Mouse (Mus musculus) hindbrain, embryonic 15.5 days (tissue): ENCODE measurements around the gene Olfr1393. TPM values are rescaled to one million over a fixed set of nuclear protein-coding genes. Genes with fewer than 3 reads are reported as not detected.

Source experiments
- ATAC-seq: fragments of 200-750 bp; cut with Nextera tagmentation; 2 replicates; pipeline ENCODE4 v1.8.0; 2017; ENCODE audit warnings: low read depth, moderate number of reproducible peaks, moderate TSS enrichment; ENCODE audit not compliant: low FRiP score
- H3K27ac ChIP-seq: fragments of 300-500 bp; sonication (generic); replicated peaks from 2 replicates; pipeline ENCODE4 v1.5.1; 2015; ENCODE audit warnings: mild to moderate bottlenecking, inconsistent platforms
- H3K27me3 ChIP-seq: fragments of 300-500 bp; sonication (generic); 2 replicates; pipeline ENCODE4 v1.6.1; 2015; ENCODE audit warnings: control low read depth, inconsistent platforms
- H3K36me3 ChIP-seq: fragments of 300-500 bp; sonication (generic); 2 replicates; pipeline ENCODE4 v1.6.1; 2015; ENCODE audit warnings: control low read depth, inconsistent platforms
- H3K4me1 ChIP-seq: fragments of 300-500 bp; sonication (generic); replicated peaks from 2 replicates; pipeline ENCODE4 v1.6.1; 2015; ENCODE audit warnings: control low read depth, inconsistent platforms
- H3K4me2 ChIP-seq: fragments of 300-500 bp; sonication (generic); 2 replicates; pipeline ENCODE4 v1.6.1; 2015; ENCODE audit warnings: moderate library complexity, mild to moderate bottlenecking, inconsistent platforms
- H3K4me3 ChIP-seq: fragments of 300-500 bp; sonication (generic); 2 replicates; pipeline ENCODE4 v1.5.1; 2015; ENCODE audit warnings: mild to moderate bottlenecking, inconsistent platforms
- H3K9ac ChIP-seq: fragments of 300-500 bp; sonication (generic); 2 replicates; pipeline ENCODE4 v1.6.1; 2015; ENCODE audit warnings: inconsistent platforms
- H3K9me3 ChIP-seq: fragments of 300-500 bp; sonication (generic); 2 replicates; pipeline ENCODE4 v1.6.1; 2016; ENCODE audit warnings: control low read depth, inconsistent platforms
- WGBS: fragments of 180-500 bp; shearing (Covaris S2); methylation state at CpG from one replicate; pipeline ENCODE4 v1.1.7; 2015; 5-methylcytosine and 5-hydroxymethylcytosine counted together
- polyA plus RNA-seq: library from polyadenylated mRNA; unstranded; fragments of >200 nt; fragmentation: Nextera tagmentation; extraction: Ambion mirVana; gene quantifications from 2 replicates; pipeline ENCODE4 v1.2.1, GENCODE M21; 2015

Olfr1393 gene
- polyA plus RNA-seq, 1 experiment from 2014 or later = not detected

GRCm38 (mm10) chr11:49253035-49253434 lies 25.1 kb upstream of the Olfr1393 start:
- Histone ChIP-seq H3K36me3 (0 out of 2 replicates have a peak, but pooled peaks cover 4% of the 10 kb centered on the region), H3K4me2 (no peak overlapping the region), H3K4me1 (peaks cover 23% of the 10 kb centered on the region), H3K27ac (no peak overlapping the region), H3K27me3 (no peaks in the 10 kb centered on the region), H3K9ac (no peak overlapping the region), H3K9me3 (no peaks in the 10 kb centered on the region), H3K4me3 (no peak overlapping the region)
- ATAC-seq = no peak
- WGBS = 90% methylated on average over 6 of the region's 6 CpGs

- no peak overlapping the region for H3K27ac ChIP-seq
- H3K4me3 ChIP-seq = no peak overlapping the region
- peaks cover 8% of the 10 kb centered on the region; the same call in 1 of the 2 replicates for H3K36me3 ChIP-seq
- H3K9ac ChIP-seq = no peak overlapping the region
- H3K27me3 ChIP-seq = no peaks in the 10 kb centered on the region
- no peak for ATAC-seq
- WGBS = 90% methylated on average over 2 of the region's 2 CpGs
- no peak overlapping the region for H3K4me2 ChIP-seq
- H3K4me1 ChIP-seq = no peaks in the 10 kb centered on the region
- H3K9me3 ChIP-seq = no peaks in the 10 kb centered on the region
Observed at GRCm38 (mm10) chr11:49259296-49259695, 18.8 kb upstream of the Olfr1393 start.

GRCm38 (mm10) chr11:49259829-49260228 lies 18.3 kb upstream of the Olfr1393 start:
- H3K4me1 ChIP-seq = no peaks in the 10 kb centered on the region
- H3K9ac ChIP-seq = no peak overlapping the region
- WGBS = 82% methylated on average over 1 of the region's 1 CpGs
- no peak overlapping the region for H3K4me2 ChIP-seq
- peaks cover 8% of the 10 kb centered on the region; the same call in 1 of the 2 replicates for H3K36me3 ChIP-seq
- H3K4me3 ChIP-seq = no peak overlapping the region
- no peaks in the 10 kb centered on the region for H3K27me3 ChIP-seq
- no peak for ATAC-seq
- H3K27ac ChIP-seq = no peak overlapping the region
- H3K9me3 ChIP-seq = no peaks in the 10 kb centered on the region

GRCm38 (mm10) chr11:49260598-49261312 lies 17.3 kb upstream of the Olfr1393 start:
- Histone ChIP-seq H3K4me3 (no peak overlapping the region), H3K27ac (no peak overlapping the region), H3K9me3 (no peaks in the 10 kb centered on the region), H3K9ac (no peak overlapping the region), H3K36me3 (peaks cover 8% of the 10 kb centered on the region; the same call in 1 of the 2 replicates), H3K4me1 (no peaks in the 10 kb centered on the region), H3K4me2 (no peak overlapping the region), H3K27me3 (no peaks in the 10 kb centered on the region)
- WGBS = 94% methylated on average over 21 of the region's 21 CpGs
- no peak for ATAC-seq

GRCm38 (mm10) chr11:49261313-49261855 lies 16.7 kb upstream of the Olfr1393 start:
- Histone ChIP-seq H3K4me1 (no peaks in the 10 kb centered on the region), H3K27ac (no peak overlapping the region), H3K9me3 (no peaks in the 10 kb centered on the region), H3K9ac (no peak overlapping the region), H3K4me3 (no peak overlapping the region), H3K4me2 (no peak overlapping the region), H3K36me3 (peaks cover 8% of the 10 kb centered on the region; the same call in 1 of the 2 replicates), H3K27me3 (no peaks in the 10 kb centered on the region)
- no peak for ATAC-seq
- WGBS = 94% methylated on average over 14 of the region's 14 CpGs

- H3K9me3 ChIP-seq = no peaks in the 10 kb centered on the region
- no peaks in the 10 kb centered on the region for H3K27me3 ChIP-seq
- no peak overlapping the region for H3K4me2 ChIP-seq
- WGBS = 92% methylated on average over 5 of the region's 5 CpGs
- H3K27ac ChIP-seq = no peak overlapping the region
- peaks cover 8% of the 10 kb centered on the region; the same call in 1 of the 2 replicates for H3K36me3 ChIP-seq
- no peak overlapping the region for H3K4me3 ChIP-seq
- 0 out of 2 replicates have a peak, but pooled peaks have one; percentile 15 for ATAC-seq
- no peaks in the 10 kb centered on the region for H3K4me1 ChIP-seq
- no peak overlapping the region for H3K9ac ChIP-seq
Observed at GRCm38 (mm10) chr11:49262286-49262685, 15.8 kb upstream of the Olfr1393 start.

GRCm38 (mm10) chr11:49263149-49263548 lies 15.0 kb upstream of the Olfr1393 start:
- H3K27ac ChIP-seq = no peak overlapping the region
- H3K4me1 ChIP-seq = no peaks in the 10 kb centered on the region
- no peak overlapping the region for H3K4me3 ChIP-seq
- no peak overlapping the region for H3K4me2 ChIP-seq
- H3K27me3 ChIP-seq = no peaks in the 10 kb centered on the region
- ATAC-seq = no peak
- 100% methylated on average over 6 of the region's 6 CpGs for WGBS
- H3K36me3 ChIP-seq = peaks cover 8% of the 10 kb centered on the region; the same call in 1 of the 2 replicates
- H3K9ac ChIP-seq = no peak overlapping the region
- H3K9me3 ChIP-seq = no peaks in the 10 kb centered on the region

- no peak overlapping the region for H3K4me2 ChIP-seq
- no peak overlapping the region for H3K4me3 ChIP-seq
- no peaks in the 10 kb centered on the region for H3K9me3 ChIP-seq
- no peaks in the 10 kb centered on the region for H3K27me3 ChIP-seq
- ATAC-seq = no peak
- H3K4me1 ChIP-seq = no peaks in the 10 kb centered on the region
- no peak overlapping the region for H3K9ac ChIP-seq
- H3K27ac ChIP-seq = no peak overlapping the region
- WGBS = 92% methylated on average over 7 of the region's 7 CpGs
- peaks cover 8% of the 10 kb centered on the region; the same call in 1 of the 2 replicates for H3K36me3 ChIP-seq
Observed at GRCm38 (mm10) chr11:49264081-49264480, 14.0 kb upstream of the Olfr1393 start.

- WGBS = 83% methylated on average over 11 of the region's 11 CpGs
- Histone ChIP-seq H3K4me3 (no peak overlapping the region), H3K9me3 (no peaks in the 10 kb centered on the region), H3K4me2 (no peak overlapping the region), H3K27ac (no peak overlapping the region), H3K27me3 (no peaks in the 10 kb centered on the region), H3K36me3 (peaks cover 8% of the 10 kb centered on the region; the same call in 1 of the 2 replicates), H3K9ac (no peak overlapping the region), H3K4me1 (no peaks in the 10 kb centered on the region)
- no peak for ATAC-seq
Observed at GRCm38 (mm10) chr11:49264622-49265021, 13.5 kb upstream of the Olfr1393 start.

GRCm38 (mm10) chr11:49265101-49265500 lies 13.0 kb upstream of the Olfr1393 start:
- Histone ChIP-seq H3K9ac (no peak overlapping the region), H3K27me3 (no peaks in the 10 kb centered on the region), H3K4me1 (no peaks in the 10 kb centered on the region), H3K9me3 (no peaks in the 10 kb centered on the region), H3K27ac (no peak overlapping the region), H3K36me3 (peaks cover 8% of the 10 kb centered on the region; the same call in 1 of the 2 replicates), H3K4me2 (no peak overlapping the region), H3K4me3 (no peak overlapping the region)
- WGBS = 79% methylated on average over 8 of the region's 8 CpGs
- no peak for ATAC-seq

- WGBS = 95% methylated on average over 6 of the region's 6 CpGs
- H3K9ac ChIP-seq = no peak overlapping the region
- H3K4me2 ChIP-seq = no peak overlapping the region
- no peaks in the 10 kb centered on the region for H3K9me3 ChIP-seq
- peaks cover 1% of the 10 kb centered on the region; the same call in 1 of the 2 replicates for H3K36me3 ChIP-seq
- H3K4me3 ChIP-seq = no peak overlapping the region
- no peaks in the 10 kb centered on the region for H3K4me1 ChIP-seq
- no peaks in the 10 kb centered on the region for H3K27me3 ChIP-seq
- ATAC-seq = no peak
- H3K27ac ChIP-seq = no peak overlapping the region
Observed at GRCm38 (mm10) chr11:49266671-49267070, 11.4 kb upstream of the Olfr1393 start.

- no peaks in the 10 kb centered on the region for H3K27me3 ChIP-seq
- H3K36me3 ChIP-seq = no peaks in the 10 kb centered on the region
- H3K4me3 ChIP-seq = no peak overlapping the region
- 79% methylated on average over 10 of the region's 10 CpGs for WGBS
- H3K9ac ChIP-seq = no peak overlapping the region
- no peaks in the 10 kb centered on the region for H3K4me1 ChIP-seq
- H3K27ac ChIP-seq = no peak overlapping the region
- no peak overlapping the region for H3K4me2 ChIP-seq
- no peaks in the 10 kb centered on the region for H3K9me3 ChIP-seq
- no peak for ATAC-seq
Observed at GRCm38 (mm10) chr11:49267316-49267715, 10.8 kb upstream of the Olfr1393 start.
